Mouse (Mus musculus): ENCODE data around the gene Plekhm3.

DNA sequence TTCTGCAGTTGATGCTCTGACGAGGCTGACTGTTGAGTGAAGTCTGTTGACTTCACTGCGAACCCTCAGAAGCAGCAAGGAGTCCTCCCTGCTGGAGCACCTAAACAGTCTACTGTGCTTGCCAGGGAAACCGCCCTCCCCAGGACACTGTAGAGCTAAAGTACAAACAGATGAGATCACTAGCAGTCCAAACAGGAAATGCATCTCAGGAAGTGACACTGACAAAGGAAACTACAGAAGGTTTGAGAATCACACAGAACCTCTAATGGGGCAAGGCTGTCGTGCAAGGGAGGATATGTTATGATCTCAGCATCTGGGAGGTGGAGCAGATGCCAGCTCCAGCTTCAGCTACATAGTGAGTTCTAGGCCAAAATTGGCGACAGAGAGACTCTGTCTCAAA is 14.1 kb upstream of the Plekhm3 start:
- TF ChIP-seq CTCF (IDR thresholded peaks at IDR 0.05; ENCODE audit: control insufficient read depth, insufficient read depth, insufficient read length) = no peak
- no peak for TF ChIP-seq MYOG (IDR thresholded peaks at IDR 0.05; ENCODE audit: control insufficient read depth, extremely low read depth, insufficient read length)
- TF ChIP-seq CEBPB (IDR thresholded peaks at IDR 0.05; ENCODE audit: low read depth) = no peak
- no peak for TF ChIP-seq FOSL1 (IDR thresholded peaks at IDR 0.05; ENCODE audit: insufficient read depth, low read length, poor library complexity, severe bottlenecking)
- TF ChIP-seq MAX (IDR thresholded peaks at IDR 0.05) = no peak
- no peak for TF ChIP-seq USF1 (IDR thresholded peaks at IDR 0.05; ENCODE audit: low read depth)
- TF ChIP-seq MYOD1 (IDR thresholded peaks at IDR 0.05; ENCODE audit: control insufficient read depth, insufficient read length, low read depth) = no peak

All from C2C12 (cell line).